Mouse (Mus musculus) lung, embryonic 15.5 days (tissue): Measurements from ENCODE around the gene Prmt3. TPM values are rescaled to one million over a fixed set of nuclear protein-coding genes. Genes with fewer than 3 reads are reported as not detected.

Experiments used
- ATAC-seq: fragments of 200-750 bp; cut with Nextera tagmentation; 2 replicates; pipeline ENCODE4 v1.8.0; 2017; ENCODE audit warnings: moderate number of reproducible peaks, borderline replicate concordance; ENCODE audit not compliant: low FRiP score, low TSS enrichment; ENCODE audit errors: extremely low read depth
- H3K27ac ChIP-seq: fragments of 300-500 bp; sonication (generic); 2 replicates; pipeline ENCODE4 v1.5.1; 2015; ENCODE audit warnings: moderate library complexity, mild to moderate bottlenecking, inconsistent platforms
- H3K27me3 ChIP-seq: fragments of 300-500 bp; sonication (generic); 2 replicates; pipeline ENCODE4 v1.6.1; 2015; ENCODE audit warnings: inconsistent platforms
- H3K36me3 ChIP-seq: fragments of 300-500 bp; sonication (generic); 2 replicates; pipeline ENCODE4 v1.6.1; 2015; ENCODE audit warnings: inconsistent platforms
- H3K4me1 ChIP-seq: fragments of 300-500 bp; sonication (generic); 2 replicates; pipeline ENCODE4 v1.6.1; 2015; ENCODE audit warnings: inconsistent platforms
- H3K4me2 ChIP-seq: fragments of 300-500 bp; sonication (generic); 2 replicates; pipeline ENCODE4 v1.6.1; 2015; ENCODE audit warnings: inconsistent platforms, mild to moderate bottlenecking, moderate library complexity
- H3K4me3 ChIP-seq: fragments of 300-500 bp; sonication (generic); 2 replicates; pipeline ENCODE4 v1.5.1; 2015; ENCODE audit warnings: mild to moderate bottlenecking, inconsistent platforms
- H3K9ac ChIP-seq: fragments of 300-500 bp; sonication (generic); 2 replicates; pipeline ENCODE4 v1.6.1; 2015; ENCODE audit warnings: inconsistent platforms
- H3K9me3 ChIP-seq: fragments of 300-500 bp; sonication (generic); 2 replicates; pipeline ENCODE4 v1.6.1; 2016; ENCODE audit warnings: inconsistent platforms
- WGBS: fragments of 180-500 bp; shearing (Covaris S2); methylation state at CpG from one replicate; pipeline ENCODE4 v1.1.7; 2015; 5-methylcytosine and 5-hydroxymethylcytosine counted together
- polyA plus RNA-seq: library from polyadenylated mRNA; unstranded; fragments of >200 nt; fragmentation: Nextera tagmentation; extraction: Ambion mirVana; gene quantifications from 2 replicates; pipeline ENCODE4 v1.2.1, GENCODE M21; 2015

Gene Prmt3
- polyA plus RNA-seq, 1 experiment from 2014 or later: 55.1 TPM

DNA sequence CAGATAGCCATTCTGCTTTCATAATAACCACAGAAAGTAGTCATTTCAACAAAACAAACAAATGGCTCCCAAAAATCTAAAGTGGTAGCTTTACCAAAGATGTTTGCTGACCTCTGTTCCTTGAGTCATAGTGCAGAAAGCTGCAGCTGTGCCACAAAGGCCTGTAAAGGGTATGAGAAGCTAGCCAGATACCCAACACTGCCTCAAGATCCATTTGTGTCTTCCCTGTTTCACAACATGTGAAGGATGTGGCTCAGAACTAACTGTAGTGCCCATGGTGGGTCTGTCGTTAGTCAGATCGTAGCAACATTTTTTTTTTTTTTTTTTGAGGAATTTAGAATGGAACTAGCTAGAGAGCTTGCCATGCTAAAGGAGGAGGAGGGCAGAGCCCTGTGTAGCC lies 46.4 kb downstream of the Prmt3 start:
- WGBS: 69% methylated on average over 2 of the region's 2 CpGs
- H3K4me3 ChIP-seq: no peak overlapping the region
- peaks cover 30% of the 10 kb centered on the region for H3K36me3 ChIP-seq
- H3K9me3 ChIP-seq: no peaks in the 10 kb centered on the region
- no peaks in the 10 kb centered on the region for H3K27me3 ChIP-seq
- no peak overlapping the region for H3K27ac ChIP-seq
- H3K4me2 ChIP-seq: no peak overlapping the region
- H3K9ac ChIP-seq: no peak overlapping the region
- no peak for ATAC-seq
- no peaks in the 10 kb centered on the region for H3K4me1 ChIP-seq

GRCm38 (mm10) chr7:49825492-49825891 lies 47.3 kb downstream of the Prmt3 start:
- Histone ChIP-seq H3K27ac (no peak overlapping the region), H3K4me2 (no peak overlapping the region), H3K27me3 (no peaks in the 10 kb centered on the region), H3K4me1 (no peaks in the 10 kb centered on the region), H3K4me3 (no peak overlapping the region), H3K9me3 (no peaks in the 10 kb centered on the region), H3K9ac (no peak overlapping the region), H3K36me3 (peaks cover 36% of the 10 kb centered on the region)
- 88% methylated on average over 3 of the region's 3 CpGs for WGBS
- ATAC-seq: no peak

- Histone ChIP-seq H3K9ac (no peak overlapping the region), H3K9me3 (no peaks in the 10 kb centered on the region), H3K4me3 (no peak overlapping the region), H3K27me3 (no peaks in the 10 kb centered on the region), H3K4me1 (no peaks in the 10 kb centered on the region), H3K4me2 (no peak overlapping the region), H3K36me3 (peaks cover 34% of the 10 kb centered on the region), H3K27ac (no peak overlapping the region)
- no peak for ATAC-seq
- WGBS: 88% methylated on average over 1 of the region's 1 CpGs
These were observed 49.8 kb downstream of the Prmt3 start for GRCm38 (mm10) chr7:49827920-49828319.

DNA sequence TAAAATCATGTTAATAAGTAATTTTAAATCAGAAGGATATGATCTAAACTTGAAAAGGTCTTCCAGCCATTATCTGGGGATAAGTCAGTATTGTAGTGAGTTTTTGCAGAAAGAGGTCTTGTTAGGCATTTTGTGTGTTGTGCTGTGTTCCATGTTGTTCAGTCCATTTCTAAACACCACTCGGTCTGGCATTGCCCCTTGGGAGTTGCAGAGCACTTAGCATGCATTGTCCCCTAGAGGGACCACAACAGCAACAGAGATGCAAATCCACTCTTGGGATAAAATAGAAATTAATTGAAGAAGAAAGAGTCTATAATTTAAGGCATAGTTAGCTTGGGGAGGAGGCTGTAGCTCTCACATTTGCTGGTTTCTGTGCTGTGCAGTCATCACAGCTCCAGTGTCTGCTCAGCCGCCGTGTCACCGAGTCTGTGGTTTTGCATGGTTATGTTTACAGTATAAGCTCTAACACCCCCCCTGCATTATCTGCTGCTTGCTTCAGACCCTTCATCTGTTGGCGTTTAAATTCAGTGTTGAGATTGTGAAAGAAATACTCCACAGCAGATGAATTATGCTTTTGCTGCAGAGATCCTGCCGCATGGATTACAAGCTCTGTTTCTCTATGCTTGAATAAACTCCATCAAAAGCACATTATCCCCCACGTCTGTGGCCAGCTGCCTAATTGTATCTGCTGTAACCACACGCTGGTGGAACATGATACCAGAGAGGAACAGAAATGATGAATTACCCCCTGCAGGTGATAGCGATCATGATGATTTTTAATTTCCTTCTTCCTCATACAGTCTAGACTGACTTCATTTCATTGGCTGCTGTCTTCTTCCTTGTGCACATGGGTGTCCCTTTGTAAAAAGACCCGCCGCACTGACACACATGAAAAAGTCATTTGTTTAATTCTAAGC lies 64.5 kb downstream of the Prmt3 start:
- Histone ChIP-seq H3K4me1 (0 out of 2 replicates have a peak, but pooled peaks cover 6% of the 10 kb centered on the region), H3K4me2 (no peak overlapping the region), H3K27me3 (no peaks in the 10 kb centered on the region), H3K27ac (no peak overlapping the region), H3K4me3 (no peak overlapping the region), H3K9ac (no peak overlapping the region), H3K9me3 (no peaks in the 10 kb centered on the region), H3K36me3 (peaks cover 5% of the 10 kb centered on the region; the same call in 1 of the 2 replicates)
- ATAC-seq: peak; percentile 70; the same call in 1 of the 2 replicates
- 36% methylated on average over 11 of the region's 11 CpGs for WGBS

- ATAC-seq: peak; percentile 42; the same call in 1 of the 2 replicates
- no peak overlapping the region for H3K27ac ChIP-seq
These were observed 65.3 kb downstream of the Prmt3 start for GRCm38 (mm10) chr7:49843304-49843933.

DNA sequence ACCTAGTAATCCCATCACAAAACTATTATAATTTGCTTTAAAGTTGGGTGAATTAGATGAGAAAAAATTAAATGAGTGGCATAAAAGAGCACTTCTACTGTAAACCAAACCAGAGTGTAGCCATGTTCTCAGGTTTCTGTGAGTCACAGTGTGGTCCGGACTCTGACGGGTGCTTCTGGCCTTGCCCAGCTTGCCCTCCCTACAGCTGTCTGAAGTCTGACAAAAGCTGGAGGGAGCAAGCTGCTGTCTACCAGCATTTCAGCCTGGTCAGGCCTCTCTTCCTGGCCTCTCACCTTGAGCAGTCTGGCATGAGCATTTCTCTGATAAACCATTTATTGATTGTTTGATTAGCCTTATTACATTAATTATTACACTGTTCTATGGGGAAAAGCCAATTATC lies 69.8 kb downstream of the Prmt3 start:
- H3K9ac ChIP-seq: no peak overlapping the region
- H3K4me1 ChIP-seq: no peaks in the 10 kb centered on the region
- H3K4me3 ChIP-seq: no peak overlapping the region
- H3K27me3 ChIP-seq: no peaks in the 10 kb centered on the region
- H3K27ac ChIP-seq: no peak overlapping the region
- 89% methylated on average over 2 of the region's 2 CpGs for WGBS
- ATAC-seq: no peak
- H3K4me2 ChIP-seq: no peak overlapping the region
- peaks cover 14% of the 10 kb centered on the region; the same call in 1 of the 2 replicates for H3K36me3 ChIP-seq
- H3K9me3 ChIP-seq: no peaks in the 10 kb centered on the region

More at GRCm38 (mm10) chr7:49843304-49843933, 65.3 kb downstream of the Prmt3 start:
- Histone ChIP-seq H3K4me3 (no peak overlapping the region), H3K9me3 (no peaks in the 10 kb centered on the region), H3K4me2 (no peak overlapping the region), H3K27me3 (no peaks in the 10 kb centered on the region), H3K9ac (no peak overlapping the region), H3K36me3 (peaks cover 5% of the 10 kb centered on the region; the same call in 1 of the 2 replicates), H3K4me1 (0 out of 2 replicates have a peak, but pooled peaks cover 6% of the 10 kb centered on the region)
- 44% methylated on average over 6 of the region's 6 CpGs for WGBS

- Histone ChIP-seq H3K27ac (no peak overlapping the region), H3K9me3 (no peaks in the 10 kb centered on the region), H3K36me3 (peaks cover 15% of the 10 kb centered on the region; the same call in 1 of the 2 replicates), H3K27me3 (no peaks in the 10 kb centered on the region), H3K4me1 (no peaks in the 10 kb centered on the region), H3K4me2 (no peak overlapping the region), H3K9ac (no peak overlapping the region), H3K4me3 (no peak overlapping the region)
- 81% methylated on average over 5 of the region's 5 CpGs for WGBS
- ATAC-seq: no peak
These were observed 75.4 kb downstream of the Prmt3 start for GRCm38 (mm10) chr7:49853342-49854181.

DNA sequence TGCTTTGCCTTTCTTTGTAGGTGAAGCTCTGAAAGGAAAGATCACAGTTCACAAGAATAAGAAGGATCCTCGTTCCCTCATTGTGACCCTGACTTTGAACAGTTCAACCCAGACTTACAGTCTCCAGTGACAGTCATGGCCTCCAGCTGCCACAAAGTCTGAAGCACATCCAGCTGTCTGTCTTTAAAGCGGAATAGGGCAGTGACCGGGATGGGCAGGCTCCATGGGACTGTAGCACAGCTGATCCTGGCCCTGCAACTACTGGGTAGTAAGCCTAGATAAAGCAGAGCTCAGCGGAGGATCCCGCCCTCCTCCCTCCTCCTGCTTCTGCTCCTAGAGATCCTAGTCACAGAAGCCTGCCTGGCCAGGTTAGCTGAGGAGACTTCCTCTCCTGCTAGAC lies 79.2 kb downstream of the Prmt3 start:
- Histone ChIP-seq H3K4me3 (no peak overlapping the region), H3K4me2 (no peak overlapping the region), H3K9ac (no peak overlapping the region), H3K4me1 (no peaks in the 10 kb centered on the region), H3K36me3 (peaks cover 4% of the 10 kb centered on the region), H3K27me3 (no peaks in the 10 kb centered on the region), H3K9me3 (no peaks in the 10 kb centered on the region), H3K27ac (no peak overlapping the region)
- no peak for ATAC-seq
- WGBS: 81% methylated on average over 5 of the region's 5 CpGs

DNA sequence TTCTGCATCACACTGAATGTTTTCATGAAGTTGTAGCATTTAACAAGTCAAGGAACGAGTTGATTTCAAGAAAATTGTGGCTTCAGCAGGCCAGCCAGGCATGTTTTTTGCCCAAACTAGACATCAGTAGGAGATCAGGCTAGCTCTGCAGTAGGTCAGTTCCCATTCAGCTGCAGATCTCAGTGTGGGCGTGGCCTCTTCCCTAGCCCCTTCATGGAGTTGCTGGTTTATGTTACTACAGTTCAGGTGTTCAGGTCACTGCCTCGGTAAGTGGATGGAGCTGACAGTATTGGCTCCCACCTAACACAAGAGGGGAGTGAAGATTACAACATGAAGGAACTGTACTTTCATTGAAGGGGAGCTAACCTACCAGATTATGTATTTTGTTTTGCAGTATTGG lies 80.1 kb downstream of the Prmt3 start:
- Histone ChIP-seq H3K4me1 (no peaks in the 10 kb centered on the region), H3K4me2 (no peak overlapping the region), H3K4me3 (no peak overlapping the region), H3K9me3 (no peaks in the 10 kb centered on the region), H3K27me3 (no peaks in the 10 kb centered on the region), H3K27ac (no peak overlapping the region), H3K36me3 (peaks cover 2% of the 10 kb centered on the region), H3K9ac (no peak overlapping the region)
- WGBS: 70% methylated on average over 3 of the region's 3 CpGs
- no peak for ATAC-seq

GRCm38 (mm10) chr7:49859820-49860219 lies 81.7 kb downstream of the Prmt3 start:
- Histone ChIP-seq H3K27me3 (no peaks in the 10 kb centered on the region), H3K9me3 (no peaks in the 10 kb centered on the region), H3K4me1 (no peaks in the 10 kb centered on the region), H3K9ac (no peak overlapping the region), H3K27ac (no peak overlapping the region), H3K36me3 (peaks cover 2% of the 10 kb centered on the region), H3K4me3 (no peak overlapping the region), H3K4me2 (no peak overlapping the region)
- no peak for ATAC-seq
- WGBS: 90% methylated on average over 3 of the region's 3 CpGs

DNA sequence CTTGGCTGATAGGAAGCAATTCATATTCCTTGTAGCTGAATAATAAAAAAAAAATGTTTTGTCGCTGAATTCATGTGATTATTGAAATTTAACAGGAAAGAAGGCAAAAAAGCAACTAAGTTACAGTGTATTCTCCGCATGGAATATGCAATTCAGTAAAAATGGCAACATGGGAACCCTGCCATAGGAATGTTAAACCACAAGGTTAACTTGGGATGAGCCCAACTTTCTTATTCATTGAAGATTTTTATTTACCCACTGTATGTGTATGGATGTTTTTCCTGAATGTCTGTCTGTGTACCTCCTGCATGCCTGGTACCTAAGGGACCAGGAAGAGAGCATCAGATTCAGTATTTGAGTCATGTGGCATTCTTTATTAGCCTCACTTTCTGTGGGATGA lies 83.0 kb downstream of the Prmt3 start:
- Histone ChIP-seq H3K4me3 (no peak overlapping the region), H3K36me3 (peaks cover 2% of the 10 kb centered on the region), H3K9me3 (no peaks in the 10 kb centered on the region), H3K27me3 (no peaks in the 10 kb centered on the region), H3K4me2 (no peak overlapping the region), H3K9ac (no peak overlapping the region), H3K27ac (no peak overlapping the region), H3K4me1 (no peaks in the 10 kb centered on the region)
- no peak for ATAC-seq
- 95% methylated on average over 2 of the region's 2 CpGs for WGBS
